Mouse (Mus musculus) bone marrow, adult 2 months (tissue): Measurements from ENCODE around the gene Cnot2.

ENCODE experiments used
- CTCF ChIP-seq: fragments of 200-500 bp; IDR thresholded peaks from 2 replicates; pipeline ENCODE4 v1.5.1; 2011; ENCODE audit warnings: low read length, control low read depth; ENCODE audit not compliant: control insufficient read depth, insufficient read depth
- POLR2A ChIP-seq: fragments of 200-500 bp; IDR thresholded peaks from 2 replicates; pipeline ENCODE4 v1.6.1; 2011; ENCODE audit warnings: low read depth, mild to moderate bottlenecking, control low read depth, low read length, borderline replicate concordance; ENCODE audit not compliant: control insufficient read depth

DNA sequence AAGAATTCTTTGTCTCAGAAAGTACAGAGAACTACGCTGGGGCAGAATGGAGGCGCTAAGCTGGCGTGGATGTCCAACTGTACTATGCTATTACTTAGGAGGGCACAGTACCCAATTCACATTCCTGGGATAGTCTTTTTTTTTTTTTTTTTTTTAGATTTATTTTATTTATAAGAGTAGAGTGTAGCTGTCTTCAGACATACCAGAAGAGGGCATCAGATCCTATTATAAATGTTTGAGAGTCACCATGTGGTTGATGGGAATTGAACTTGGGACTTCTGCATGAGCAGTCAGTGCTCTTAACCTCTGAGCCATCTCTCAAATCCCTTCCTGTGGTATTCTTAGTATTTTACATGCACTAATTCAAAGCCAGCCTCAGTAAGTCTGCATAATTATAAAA lies 50.2 kb downstream of the Cnot2 start:
- TF ChIP-seq CTCF (no peak), POLR2A (no peak)
